Mouse (Mus musculus): ENCODE results near the gene Gm13288.
"Not testable (repeated sequence)": the region's sequence is repeated elsewhere in the genome, so short reads cannot be mapped to it uniquely, and the experiment has no call there.

The Gm13288 gene

GRCm38 (mm10) chr4:88805231-88805630, at the start of gene Gm13288:
Gene Gm13288 (plus strand): TSS chr4:88805531.
- DNase-seq (ENCODE audit: low spot score), result not testable (repeated sequence)

- DNase-seq (ENCODE audit: low spot score), result not testable (repeated sequence)
These were observed 48.5 kb upstream of the Gm13288 start for GRCm38 (mm10) chr4:88756581-88757513.

- DNase-seq (ENCODE audit: low spot score), result not testable (repeated sequence)
These were observed 47.7 kb upstream of the Gm13288 start for GRCm38 (mm10) chr4:88757628-88758031.

GRCm38 (mm10) chr4:88758751-88759150, 46.6 kb upstream of the Gm13288 start:
- DNase-seq (ENCODE audit: low spot score), result not testable (repeated sequence)

- DNase-seq (ENCODE audit: low spot score), result not testable (repeated sequence)
These were observed 45.6 kb upstream of the Gm13288 start, which contains the start of gene Gm13283 for GRCm38 (mm10) chr4:88759610-88760268. Gene Gm13283 (plus strand): TSS chr4:88760119.

- not testable (repeated sequence) for DNase-seq (ENCODE audit: low spot score)
These were observed 44.9 kb upstream of the Gm13288 start for GRCm38 (mm10) chr4:88760431-88760830.

- not testable (repeated sequence) for DNase-seq (ENCODE audit: low spot score)
These were observed 43.6 kb upstream of the Gm13288 start for GRCm38 (mm10) chr4:88761776-88762175.

GRCm38 (mm10) chr4:88762341-88762740, 43.0 kb upstream of the Gm13288 start:
- not testable (repeated sequence) for DNase-seq (ENCODE audit: low spot score)

GRCm38 (mm10) chr4:88763384-88764018, 41.8 kb upstream of the Gm13288 start:
- peak; percentile 16 for DNase-seq (ENCODE audit: low spot score)

GRCm38 (mm10) chr4:88773534-88773933, 31.8 kb upstream of the Gm13288 start, which contains the start of gene Gm13290:
Gene Gm13290 (plus strand): TSS chr4:88773834.
- not testable (repeated sequence) for DNase-seq (ENCODE audit: low spot score)

- not testable (repeated sequence) for DNase-seq (ENCODE audit: low spot score)
These were observed 28.7 kb upstream of the Gm13288 start, which contains the start of gene Gm13289 for GRCm38 (mm10) chr4:88776622-88777021. Gene Gm13289 (plus strand): TSS chr4:88776922.

- DNase-seq (ENCODE audit: low spot score), result not testable (repeated sequence)
These were observed 25.8 kb upstream of the Gm13288 start, which contains the start of gene Gm13272 for GRCm38 (mm10) chr4:88779550-88779949. Gene Gm13272 (plus strand): TSS chr4:88779850.

GRCm38 (mm10) chr4:88780320-88780719, 25.0 kb upstream of the Gm13288 start:
- not testable (repeated sequence) for DNase-seq (ENCODE audit: low spot score)

GRCm38 (mm10) chr4:88781831-88782230, 23.5 kb upstream of the Gm13288 start, which contains the start of gene Ifnz:
Gene Ifnz (plus strand): TSS chr4:88782131.
- DNase-seq (ENCODE audit: low spot score), result not testable (repeated sequence)

GRCm38 (mm10) chr4:88782335-88782734, 23.0 kb upstream of the Gm13288 start:
- not testable (repeated sequence) for DNase-seq (ENCODE audit: low spot score)

GRCm38 (mm10) chr4:88785409-88785808, 19.9 kb upstream of the Gm13288 start, which contains the start of gene Gm13276:
Gene Gm13276 (plus strand): TSS chr4:88785709.
- not testable (repeated sequence) for DNase-seq (ENCODE audit: low spot score)

- not testable (repeated sequence) for DNase-seq (ENCODE audit: low spot score)
These were observed 16.9 kb upstream of the Gm13288 start, which contains the start of gene Gm13277 for GRCm38 (mm10) chr4:88788402-88788801. Gene Gm13277 (plus strand): TSS chr4:88788632.

- not testable (repeated sequence) for DNase-seq (ENCODE audit: low spot score)
These were observed 14.1 kb upstream of the Gm13288 start, which contains the start of gene Gm13278 for GRCm38 (mm10) chr4:88791250-88791649. Gene Gm13278 (plus strand): TSS chr4:88791550.

GRCm38 (mm10) chr4:88793936-88794675, 11.2 kb upstream of the Gm13288 start, which contains the start of gene Gm13275:
Gene Gm13275 (plus strand): TSS chr4:88794487.
- not testable (repeated sequence) for DNase-seq (ENCODE audit: low spot score)

GRCm38 (mm10) chr4:88797097-88797496, 8.2 kb upstream of the Gm13288 start, which contains the start of gene Gm13279:
Gene Gm13279 (plus strand): TSS chr4:88797397.
- DNase-seq (ENCODE audit: low spot score), result not testable (repeated sequence)
